Mouse (Mus musculus): Measurements from ENCODE around the gene Lair1. TPM values are rescaled to one million over a fixed set of nuclear protein-coding genes. Genes with fewer than 3 reads are reported as not detected.
"Not testable (repeated sequence)": the region's sequence is repeated elsewhere in the genome, so short reads cannot be mapped to it uniquely, and the experiment has no call there.

The Lair1 gene
- 1 to 10 TPM in 1 of 2 experiments, under 1 TPM in 1; 0.89 to 1.1 TPM for total RNA-seq (2021)
- long read RNA-seq, experiment 1, partial matches to known transcripts: 0 of 1 reads
- long read RNA-seq, experiment 1, other reads (novel, unspliced or antisense): 0 of 1 reads
- long read RNA-seq, experiment 2: 0 reads

DNA sequence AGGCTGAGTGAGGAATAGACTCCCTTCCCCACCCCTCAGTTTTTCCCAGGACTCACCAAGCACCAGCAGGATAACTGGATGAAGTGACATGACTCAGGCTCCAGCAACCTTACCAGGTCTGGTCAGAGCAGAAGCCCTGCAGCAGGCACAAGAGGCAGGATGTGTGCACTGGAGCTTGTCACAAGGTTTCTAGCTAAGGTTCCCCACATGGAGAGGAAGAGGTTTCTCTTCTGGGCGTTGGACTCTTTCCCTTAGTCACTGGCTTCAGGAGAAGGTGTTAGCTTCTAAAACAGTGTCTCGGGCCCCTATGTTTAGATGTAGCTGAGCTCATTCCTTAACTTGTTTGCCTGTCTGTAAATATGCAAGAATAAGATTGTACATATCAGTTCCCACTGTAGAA, at the start of gene Lair1:
Gene Lair1, minus strand, starts transcription at position 192 of the 400 bp plus-strand sequence.
- peak in 1 of 2 experiments; percentile 19 for DNase-seq

- DNase-seq: peak in 1 of 2 experiments; percentile 39
These were observed 48.8 kb upstream of the Lair1 start for GRCm38 (mm10) chr7:4111766-4112165.

GRCm38 (mm10) chr7:4103411-4103810, 40.4 kb upstream of the Lair1 start:
- DNase-seq: peak; percentile 25 to 65

- DNase-seq: no peak
These were observed 38.1 kb upstream of the Lair1 start for GRCm38 (mm10) chr7:4101144-4101543.

DNA sequence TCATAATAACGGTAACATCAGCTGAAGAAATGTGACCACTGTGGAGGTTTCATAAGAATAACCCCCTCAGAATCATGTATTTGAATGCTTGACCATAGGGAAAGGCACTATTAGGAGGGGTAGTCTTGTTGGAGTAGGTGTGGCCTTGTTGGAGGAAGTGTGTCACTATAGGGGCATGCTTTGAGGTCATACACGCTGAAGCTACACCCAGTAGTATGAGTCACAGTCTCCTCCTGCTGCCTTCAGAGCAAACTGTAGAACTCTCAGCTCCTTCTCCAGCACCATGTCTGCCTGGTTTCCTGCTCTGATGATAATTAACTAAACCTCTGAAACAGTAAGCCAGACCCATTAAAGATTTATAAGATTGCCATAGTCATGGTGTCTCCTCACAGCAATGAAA, 35.8 kb upstream of the Lair1 start:
- no peak for DNase-seq

GRCm38 (mm10) chr7:4098301-4098700, 35.3 kb upstream of the Lair1 start:
- no peak for DNase-seq

- DNase-seq: no peak
These were observed 28.2 kb upstream of the Lair1 start for GRCm38 (mm10) chr7:4091170-4091569.

- no peak for DNase-seq
These were observed 25.7 kb upstream of the Lair1 start for GRCm38 (mm10) chr7:4088679-4089078.

GRCm38 (mm10) chr7:4087896-4088480, 25.0 kb upstream of the Lair1 start:
- DNase-seq: no peak

GRCm38 (mm10) chr7:4087238-4087895, 24.4 kb upstream of the Lair1 start:
- DNase-seq: no peak

GRCm38 (mm10) chr7:4085562-4085961, 22.6 kb upstream of the Lair1 start:
- DNase-seq: peak in 1 of 2 experiments; percentile 17

DNA sequence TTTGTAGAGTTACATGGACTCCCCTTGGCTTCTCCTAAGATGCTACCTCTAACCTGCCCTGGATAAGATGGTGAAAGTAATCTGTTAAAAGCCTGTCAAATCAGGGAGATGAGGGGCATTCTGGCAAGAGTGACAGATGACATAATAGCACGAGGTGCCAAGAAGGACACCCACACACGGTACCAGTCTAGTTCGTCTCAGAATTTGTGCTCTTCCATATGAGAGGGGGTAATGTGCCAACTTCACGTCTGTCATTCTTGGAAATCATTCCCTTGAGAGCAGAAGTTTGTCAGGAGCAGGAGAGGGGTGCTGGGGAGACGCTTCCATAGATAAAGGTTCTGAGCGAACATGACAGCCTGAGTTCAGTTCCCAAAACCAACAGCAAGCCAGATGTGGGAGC, 21.2 kb upstream of the Lair1 start:
- DNase-seq: no peak

DNA sequence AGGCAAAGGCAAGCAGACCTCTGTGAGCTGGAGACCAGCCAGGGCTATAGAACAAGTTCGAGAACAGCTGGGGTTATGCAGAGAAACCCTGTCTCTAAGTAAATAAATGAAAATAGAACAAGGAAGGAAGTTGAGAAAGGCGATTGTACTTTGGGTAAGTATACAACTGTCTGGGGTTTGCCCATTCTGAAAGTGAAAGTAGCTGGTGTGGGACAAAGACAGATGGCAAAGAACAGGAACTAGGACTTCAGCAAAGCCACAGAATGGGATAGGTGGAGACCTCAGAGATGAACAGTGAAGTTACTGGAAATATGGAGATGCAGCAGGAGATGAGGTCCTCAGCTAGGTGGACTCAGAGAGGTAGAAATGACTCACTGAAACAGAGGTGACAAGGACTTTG, 19.8 kb upstream of the Lair1 start:
- DNase-seq: peak; percentile 39 to 75

- no peak for DNase-seq
These were observed 18.7 kb upstream of the Lair1 start for GRCm38 (mm10) chr7:4081706-4082105.

GRCm38 (mm10) chr7:4080552-4080951, 17.5 kb upstream of the Lair1 start:
- peak in 1 of 2 experiments; percentile 56 for DNase-seq

GRCm38 (mm10) chr7:4079511-4079910, 16.5 kb upstream of the Lair1 start:
- no peak for DNase-seq

- DNase-seq: peak in 1 of 2 experiments; percentile 32
These were observed 10.1 kb upstream of the Lair1 start for GRCm38 (mm10) chr7:4073144-4073543.

GRCm38 (mm10) chr7:4071066-4071465, 8.1 kb upstream of the Lair1 start:
- DNase-seq: peak in 1 of 2 experiments; percentile 19

- no peak for DNase-seq
These were observed 866 bp upstream of the Lair1 start for GRCm38 (mm10) chr7:4063714-4064425.

DNA sequence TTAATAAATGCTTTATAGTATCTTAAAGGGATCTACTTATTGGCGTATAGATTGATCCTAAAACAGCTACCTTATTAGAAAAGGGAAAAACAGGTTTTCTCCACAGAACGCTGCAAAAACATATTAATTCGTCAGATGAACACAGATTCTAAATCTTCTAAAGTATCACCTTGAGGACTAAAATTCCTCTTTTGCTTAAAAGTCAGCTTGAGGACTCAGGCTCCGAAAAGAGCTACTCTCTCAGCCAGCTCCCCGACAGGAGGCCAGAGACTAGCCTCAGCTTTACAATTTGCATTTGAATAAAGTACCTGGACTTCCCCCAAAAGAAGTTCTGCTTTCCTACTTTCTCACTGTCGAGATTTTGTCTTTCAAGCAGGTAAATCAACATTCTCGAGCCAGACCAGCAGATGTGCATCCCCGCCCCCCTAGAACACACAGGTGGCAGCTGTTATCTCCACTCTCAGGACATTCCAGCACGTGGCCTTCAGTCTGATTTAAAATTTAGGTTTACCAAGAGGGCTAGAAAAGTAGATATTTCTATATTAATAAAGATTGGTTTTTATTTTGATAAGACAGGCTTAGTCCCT, 2.3 kb downstream of the Lair1 start:
- not testable (repeated sequence) for DNase-seq

- peak; percentile 18 to 24 for DNase-seq
These were observed 36.1 kb downstream of the Lair1 start for GRCm38 (mm10) chr7:4026794-4027421.

DNA sequence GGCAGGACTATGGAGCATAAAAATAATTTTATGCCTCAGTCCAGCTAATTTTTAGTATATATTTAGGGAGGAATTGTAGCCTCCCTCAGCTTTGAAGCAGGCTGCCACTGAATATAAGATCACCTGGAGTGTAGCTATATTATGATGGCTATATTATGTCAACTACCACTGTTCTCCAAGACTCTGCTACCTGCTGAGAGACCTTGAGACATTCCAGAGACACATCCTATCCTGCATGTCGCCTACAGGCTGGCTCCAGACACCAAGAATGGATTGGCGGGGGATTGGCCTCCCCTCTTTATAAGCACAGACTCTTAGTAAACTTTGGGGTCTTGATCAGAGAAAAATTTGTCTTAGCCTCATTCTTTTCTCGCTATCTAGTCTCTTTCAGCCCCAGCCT, 58.4 kb downstream of the Lair1 start:
- not testable (repeated sequence) for DNase-seq
